In the genomic region with DNA sequence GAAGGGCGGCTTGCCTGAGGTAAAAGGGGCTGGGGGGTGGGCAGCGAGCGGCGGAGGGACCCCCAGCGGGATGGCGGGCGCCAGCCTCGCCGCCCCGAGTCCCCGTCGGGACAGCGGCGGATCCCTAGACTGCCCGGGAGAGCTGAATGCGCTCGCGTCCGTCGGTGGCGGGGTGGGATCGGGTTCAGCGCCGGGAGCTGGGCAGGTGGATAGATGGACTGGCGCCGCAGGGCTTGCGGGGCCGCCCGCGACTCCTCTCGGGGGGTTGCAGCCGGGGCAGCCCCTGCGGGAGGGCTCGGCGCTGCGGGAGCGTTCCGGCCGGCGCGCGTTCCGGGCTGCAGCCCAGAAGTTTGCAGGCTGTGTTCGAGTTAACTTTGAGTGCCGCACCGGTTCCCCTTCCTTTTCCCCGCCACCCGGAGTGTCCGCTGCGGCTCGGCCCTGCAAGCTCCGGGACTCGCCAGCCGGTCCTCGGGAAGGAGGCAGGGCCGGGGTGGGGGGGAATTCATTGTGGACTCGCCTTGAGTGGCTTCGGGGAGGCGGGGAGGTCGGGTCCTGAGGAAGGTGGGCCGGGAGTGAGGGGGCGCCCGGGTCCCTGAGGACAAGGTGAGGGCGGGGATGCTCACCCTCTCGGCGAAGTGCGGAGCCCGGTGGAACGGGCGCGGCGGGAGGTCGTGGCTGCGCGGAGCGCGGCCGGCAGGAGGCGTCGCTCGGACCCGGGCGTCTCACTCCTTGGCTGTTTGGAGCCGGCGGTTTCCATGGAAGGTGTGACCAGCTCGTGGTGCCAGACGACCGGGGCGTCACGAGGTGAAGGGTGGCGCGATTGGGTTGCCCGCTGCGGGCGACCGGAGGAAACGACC, we compare ENCODE assay signal across 8 mouse cellular contexts. TPM values are rescaled to one million over a fixed set of nuclear protein-coding genes. Genes with fewer than 3 reads are reported as not detected.
DNase-seq lines count a peak whose midpoint lies in the region; ATAC-seq lines count a peak whose summit lies in the region.

No protein-coding gene starts in this region.

- H3K9ac ChIP-seq in hindbrain, embryonic 14.5 days: peak overlapping the region; percentile 94

- WGBS in hindbrain, embryonic 14.5 days: under 1% methylated on average over 96 of the region's 97 CpGs

- peak; percentile 39 for ATAC-seq in hindbrain, embryonic 14.5 days (ENCODE audit: low FRiP score)

- no peaks in the 10 kb centered on the region for H3K36me3 ChIP-seq in hindbrain, embryonic 14.5 days (replicated peaks; ENCODE audit: control insufficient read depth, insufficient read depth)

- H3K27ac ChIP-seq in hindbrain, embryonic 14.5 days: peak overlapping the region; percentile 99

- DNase-seq in NIH3T3 (ENCODE audit: low read depth): peak; percentile 79
- peak; percentile 84 for DNase-seq in cerebellum, postnatal 10 days
- DNase-seq in frontal cortex, postnatal 36 days (ENCODE audit: low spot score in 2 of 2): peak; percentile 59 to 65
- peak; percentile 58 for DNase-seq in hindbrain, embryonic 14.5 days (ENCODE audit: low spot score)
- DNase-seq in layer of hippocampus, postnatal 25 days (ENCODE audit: extremely low spot score in 1 of 2, low spot score in 1 of 2): peak; percentile 48 to 56
- peak; percentile 70 for DNase-seq in lung, postnatal 14 days
- DNase-seq in ovary, postnatal 36 days (ENCODE audit: low spot score): peak; percentile 73
- peak; percentile 58 to 65 for DNase-seq in thymus, postnatal 10 days (ENCODE audit: low spot score in 2 of 2)

- peaks cover 10% of the 10 kb centered on the region for H3K4me1 ChIP-seq in hindbrain, embryonic 14.5 days (replicated peaks; ENCODE audit: control insufficient read depth, insufficient read depth, low read length)

- H3K9me3 ChIP-seq in hindbrain, embryonic 14.5 days (ENCODE audit: control insufficient read depth, low read length): no peaks in the 10 kb centered on the region

- peak overlapping the region; percentile 77 for H3K4me2 ChIP-seq in hindbrain, embryonic 14.5 days (replicated peaks)

- H3K27me3 ChIP-seq in hindbrain, embryonic 14.5 days (ENCODE audit: control insufficient read depth, insufficient read depth, low read length): no peaks in the 10 kb centered on the region

- peak overlapping the region; percentile 79 for H3K4me3 ChIP-seq in hindbrain, embryonic 14.5 days (replicated peaks; ENCODE audit: low read length)

RNA-seq across cellular contexts. Expression of gene Tiparp, which starts 0.6 kb away (rescaled TPM):
- 30.8 and 32.2 TPM in 2 replicates for polyA plus RNA-seq in hindbrain, embryonic 14.5 days (2014; fragmentation: Nextera tagmentation; extraction: Ambion mirVana)
- total RNA-seq in layer of hippocampus, postnatal 25 days (2021): 10 to 100 TPM; 13.5 to 16.4 TPM

Comparison
In these comparisons a context has a peak if more than half of its experiments do, and no peak if none do; other contexts are left out.
1. Peak in every context shown above with its lines: DNase-seq, ATAC-seq, H3K4me3 ChIP-seq and H3K27ac ChIP-seq.